Mouse (Mus musculus): ENCODE results near the gene Cmas. TPM values are rescaled to one million over a fixed set of nuclear protein-coding genes. Genes with fewer than 3 reads are reported as not detected.

The Cmas gene
- polyA plus RNA-seq, 1 experiment from 2014 or later, result 110 TPM

- no peak overlapping the region for H3K4me3 ChIP-seq (ENCODE audit: low read depth, low read length)
- H3K9ac ChIP-seq (replicated peaks; ENCODE audit: low read length), result no peak overlapping the region
- 64% methylated on average over 4 of the region's 4 CpGs for WGBS
- H3K36me3 ChIP-seq (replicated peaks; ENCODE audit: control insufficient read depth, insufficient read depth, low read depth, low read length), result no peaks in the 10 kb centered on the region
- no peaks in the 10 kb centered on the region for H3K4me1 ChIP-seq (ENCODE audit: control insufficient read depth, insufficient read depth, low read length)
- H3K9me3 ChIP-seq (replicated peaks; ENCODE audit: control insufficient read depth, low read length), result no peaks in the 10 kb centered on the region
- ATAC-seq (replicated peaks; ENCODE audit: insufficient number of reproducible peaks, low FRiP score, low TSS enrichment, low read depth) (no peak), DNase-seq (ENCODE audit: low spot score) (no peak)
- H3K4me2 ChIP-seq (ENCODE audit: low read depth, low read length), result no peak overlapping the region
- H3K27me3 ChIP-seq (ENCODE audit: control insufficient read depth, insufficient read depth, low read length), result no peaks in the 10 kb centered on the region
- H3K27ac ChIP-seq (replicated peaks; ENCODE audit: low read depth, low read length), result no peak overlapping the region
Measured at GRCm38 (mm10) chr6:142743193-142743592, 13.3 kb upstream of the Cmas start.

DNA sequence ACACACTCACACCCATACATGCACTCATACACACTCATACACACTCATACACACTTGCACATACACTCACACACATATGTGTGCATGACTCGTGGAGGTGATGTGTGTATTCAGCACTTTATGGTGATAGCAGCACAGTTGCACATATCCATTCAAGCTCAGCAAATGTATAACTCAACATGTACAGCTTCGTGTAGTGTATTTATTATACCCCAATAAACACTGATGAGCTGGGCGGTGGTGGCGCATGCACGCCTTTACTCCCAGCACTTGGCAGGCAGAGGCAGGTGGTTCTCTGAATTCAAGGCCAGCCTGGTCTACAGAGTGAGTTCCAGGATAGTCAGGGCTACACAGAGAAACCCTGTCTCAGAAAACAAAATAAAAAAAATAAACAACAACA is 11.0 kb upstream of the Cmas start:
- DNase-seq (ENCODE audit: low spot score) (no peak), ATAC-seq (replicated peaks; ENCODE audit: insufficient number of reproducible peaks, low FRiP score, low TSS enrichment, low read depth) (no peak)
- H3K36me3 ChIP-seq (replicated peaks; ENCODE audit: control insufficient read depth, insufficient read depth, low read depth, low read length), result no peaks in the 10 kb centered on the region
- no peak overlapping the region for H3K9ac ChIP-seq (replicated peaks; ENCODE audit: low read length)
- WGBS, result 93% methylated on average over 5 of the region's 5 CpGs
- no peak overlapping the region for H3K4me2 ChIP-seq (ENCODE audit: low read depth, low read length)
- H3K4me1 ChIP-seq (ENCODE audit: control insufficient read depth, insufficient read depth, low read length), result no peaks in the 10 kb centered on the region
- H3K9me3 ChIP-seq (replicated peaks; ENCODE audit: control insufficient read depth, low read length), result no peaks in the 10 kb centered on the region
- no peaks in the 10 kb centered on the region for H3K27me3 ChIP-seq (ENCODE audit: control insufficient read depth, insufficient read depth, low read length)
- H3K27ac ChIP-seq (replicated peaks; ENCODE audit: low read depth, low read length), result no peak overlapping the region
- no peak overlapping the region for H3K4me3 ChIP-seq (ENCODE audit: low read depth, low read length)

DNA sequence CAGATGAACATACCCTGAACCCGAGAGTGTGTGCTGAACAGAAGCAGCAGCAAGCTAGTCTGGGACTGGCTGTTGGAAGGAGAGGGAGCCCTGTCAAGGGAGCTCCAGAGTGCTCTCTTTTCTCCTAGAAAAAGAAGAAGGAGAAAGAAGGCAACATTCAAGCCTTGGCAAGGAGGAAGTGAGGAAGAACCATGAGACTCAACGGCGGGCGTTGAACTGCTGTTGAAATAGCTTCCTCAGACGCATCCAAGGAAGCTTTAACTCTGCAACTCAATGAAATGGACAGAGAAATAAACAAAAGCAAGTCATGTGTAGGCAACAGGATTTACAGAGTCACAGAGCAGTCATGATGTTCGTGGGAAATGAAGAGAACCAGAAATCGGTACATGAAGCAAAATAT is 9.7 kb upstream of the Cmas start:
- no peaks in the 10 kb centered on the region for H3K9me3 ChIP-seq (replicated peaks; ENCODE audit: control insufficient read depth, low read length)
- H3K27ac ChIP-seq (replicated peaks; ENCODE audit: low read depth, low read length), result no peak overlapping the region
- H3K4me2 ChIP-seq (ENCODE audit: low read depth, low read length), result no peak overlapping the region
- no peaks in the 10 kb centered on the region for H3K36me3 ChIP-seq (replicated peaks; ENCODE audit: control insufficient read depth, insufficient read depth, low read depth, low read length)
- H3K27me3 ChIP-seq (ENCODE audit: control insufficient read depth, insufficient read depth, low read length), result no peaks in the 10 kb centered on the region
- ATAC-seq (replicated peaks; ENCODE audit: insufficient number of reproducible peaks, low FRiP score, low TSS enrichment, low read depth), result no peak
- WGBS, result 78% methylated on average over 7 of the region's 7 CpGs
- no peak overlapping the region for H3K4me3 ChIP-seq (ENCODE audit: low read depth, low read length)
- no peaks in the 10 kb centered on the region for H3K4me1 ChIP-seq (ENCODE audit: control insufficient read depth, insufficient read depth, low read length)
- no peak for DNase-seq (ENCODE audit: low spot score)
- no peak overlapping the region for H3K9ac ChIP-seq (replicated peaks; ENCODE audit: low read length)

DNA sequence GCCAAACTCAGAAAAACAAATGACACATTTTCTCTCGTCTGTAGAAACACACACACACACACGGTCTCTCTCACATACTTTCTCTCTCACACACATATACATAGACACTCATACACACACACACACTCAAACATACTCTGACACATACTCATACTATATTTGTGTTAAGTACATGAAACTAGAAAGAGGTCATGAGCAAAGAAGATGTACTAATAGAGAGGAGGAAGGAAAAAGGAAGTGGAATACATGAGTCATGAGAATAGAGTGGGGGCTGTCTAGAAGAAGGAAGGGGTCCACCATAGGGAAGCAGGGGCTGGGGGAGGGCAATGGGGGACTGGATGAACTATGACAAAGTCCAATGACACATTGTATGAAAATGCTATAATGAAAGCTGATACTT is 9.3 kb upstream of the Cmas start:
- Histone ChIP-seq H3K9ac (replicated peaks; ENCODE audit: low read length) (no peak overlapping the region), H3K4me2 (ENCODE audit: low read depth, low read length) (no peak overlapping the region), H3K4me3 (ENCODE audit: low read depth, low read length) (no peak overlapping the region), H3K27ac (replicated peaks; ENCODE audit: low read depth, low read length) (no peak overlapping the region), H3K36me3 (replicated peaks; ENCODE audit: control insufficient read depth, insufficient read depth, low read depth, low read length) (no peaks in the 10 kb centered on the region), H3K27me3 (ENCODE audit: control insufficient read depth, insufficient read depth, low read length) (no peaks in the 10 kb centered on the region), H3K9me3 (replicated peaks; ENCODE audit: control insufficient read depth, low read length) (no peaks in the 10 kb centered on the region), H3K4me1 (ENCODE audit: control insufficient read depth, insufficient read depth, low read length) (no peaks in the 10 kb centered on the region)
- no peak for DNase-seq (ENCODE audit: low spot score)
- ATAC-seq (replicated peaks; ENCODE audit: insufficient number of reproducible peaks, low FRiP score, low TSS enrichment, low read depth), result no peak
- 86% methylated on average over 2 of the region's 2 CpGs for WGBS

DNA sequence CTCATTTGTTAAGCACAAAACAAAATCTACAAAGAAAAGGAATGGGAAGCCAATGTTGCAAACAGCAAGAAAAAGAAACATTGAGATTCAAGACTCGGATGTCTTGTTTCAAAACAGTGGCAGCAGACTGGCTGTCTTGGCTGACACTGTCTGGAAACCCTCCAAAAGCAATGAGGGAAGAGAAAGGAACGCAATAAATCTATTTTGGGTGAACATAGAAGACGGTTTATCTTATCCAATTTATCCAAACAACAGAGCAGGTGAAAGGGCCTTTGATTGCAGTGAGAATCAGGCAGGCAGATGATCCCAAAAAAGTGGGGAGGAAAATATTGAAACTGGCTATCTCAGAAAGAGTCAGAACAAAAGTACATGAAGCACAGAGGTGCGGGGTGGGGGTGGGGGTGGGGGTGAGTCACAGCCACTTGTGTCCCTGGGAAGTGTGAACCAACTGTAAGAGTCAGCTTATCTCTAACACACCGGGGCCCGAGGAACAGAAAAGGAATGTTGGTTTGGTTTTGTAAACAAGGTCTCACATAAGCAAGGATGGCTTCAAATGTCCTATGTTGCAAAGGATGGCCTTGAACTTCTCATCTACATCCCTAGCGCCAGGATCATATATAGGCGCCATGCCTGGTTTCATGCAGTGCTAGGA is 8.3 kb upstream of the Cmas start:
- no peak for ATAC-seq (replicated peaks; ENCODE audit: insufficient number of reproducible peaks, low FRiP score, low TSS enrichment, low read depth)
- Histone ChIP-seq H3K27ac (replicated peaks; ENCODE audit: low read depth, low read length) (no peak overlapping the region), H3K36me3 (replicated peaks; ENCODE audit: control insufficient read depth, insufficient read depth, low read depth, low read length) (no peaks in the 10 kb centered on the region), H3K4me1 (ENCODE audit: control insufficient read depth, insufficient read depth, low read length) (no peaks in the 10 kb centered on the region), H3K4me3 (ENCODE audit: low read depth, low read length) (no peak overlapping the region), H3K27me3 (ENCODE audit: control insufficient read depth, insufficient read depth, low read length) (no peaks in the 10 kb centered on the region), H3K9ac (replicated peaks; ENCODE audit: low read length) (no peak overlapping the region), H3K4me2 (ENCODE audit: low read depth, low read length) (no peak overlapping the region), H3K9me3 (replicated peaks; ENCODE audit: control insufficient read depth, low read length) (no peaks in the 10 kb centered on the region)
- WGBS, result 82% methylated on average over 8 of the region's 8 CpGs
- no peak for DNase-seq (ENCODE audit: low spot score)

DNA sequence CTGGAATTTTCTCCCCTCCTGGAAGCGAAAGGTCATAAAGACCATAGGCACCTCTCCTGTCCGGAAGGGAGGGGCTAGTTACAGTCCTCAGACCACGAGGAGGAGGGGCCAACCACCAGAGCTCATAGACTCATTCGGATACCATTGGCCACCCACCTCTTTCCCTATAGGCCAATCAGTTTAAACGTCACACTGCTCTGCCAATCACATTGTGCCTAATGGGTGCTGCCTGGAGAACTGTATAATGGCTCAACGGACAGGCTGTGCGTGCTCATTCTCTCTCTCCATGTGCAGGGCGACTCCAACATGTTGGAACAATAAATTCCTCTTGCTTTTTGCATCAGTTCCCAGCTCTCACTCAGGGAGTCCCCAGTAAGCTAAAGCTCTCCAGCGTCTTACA is 5.1 kb upstream of the Cmas start:
- ATAC-seq (replicated peaks; ENCODE audit: insufficient number of reproducible peaks, low FRiP score, low TSS enrichment, low read depth) (no peak), DNase-seq (ENCODE audit: low spot score) (peak; percentile 7)
- no peak overlapping the region for H3K9ac ChIP-seq (replicated peaks; ENCODE audit: low read length)
- no peaks in the 10 kb centered on the region for H3K36me3 ChIP-seq (replicated peaks; ENCODE audit: control insufficient read depth, insufficient read depth, low read depth, low read length)
- H3K27ac ChIP-seq (replicated peaks; ENCODE audit: low read depth, low read length), result no peak overlapping the region
- H3K4me1 ChIP-seq (ENCODE audit: control insufficient read depth, insufficient read depth, low read length), result no peaks in the 10 kb centered on the region
- no peaks in the 10 kb centered on the region for H3K9me3 ChIP-seq (replicated peaks; ENCODE audit: control insufficient read depth, low read length)
- H3K4me3 ChIP-seq (ENCODE audit: low read depth, low read length), result no peak overlapping the region
- H3K4me2 ChIP-seq (ENCODE audit: low read depth, low read length), result no peak overlapping the region
- WGBS, result 49% methylated on average over 9 of the region's 9 CpGs
- no peaks in the 10 kb centered on the region for H3K27me3 ChIP-seq (ENCODE audit: control insufficient read depth, insufficient read depth, low read length)

DNA sequence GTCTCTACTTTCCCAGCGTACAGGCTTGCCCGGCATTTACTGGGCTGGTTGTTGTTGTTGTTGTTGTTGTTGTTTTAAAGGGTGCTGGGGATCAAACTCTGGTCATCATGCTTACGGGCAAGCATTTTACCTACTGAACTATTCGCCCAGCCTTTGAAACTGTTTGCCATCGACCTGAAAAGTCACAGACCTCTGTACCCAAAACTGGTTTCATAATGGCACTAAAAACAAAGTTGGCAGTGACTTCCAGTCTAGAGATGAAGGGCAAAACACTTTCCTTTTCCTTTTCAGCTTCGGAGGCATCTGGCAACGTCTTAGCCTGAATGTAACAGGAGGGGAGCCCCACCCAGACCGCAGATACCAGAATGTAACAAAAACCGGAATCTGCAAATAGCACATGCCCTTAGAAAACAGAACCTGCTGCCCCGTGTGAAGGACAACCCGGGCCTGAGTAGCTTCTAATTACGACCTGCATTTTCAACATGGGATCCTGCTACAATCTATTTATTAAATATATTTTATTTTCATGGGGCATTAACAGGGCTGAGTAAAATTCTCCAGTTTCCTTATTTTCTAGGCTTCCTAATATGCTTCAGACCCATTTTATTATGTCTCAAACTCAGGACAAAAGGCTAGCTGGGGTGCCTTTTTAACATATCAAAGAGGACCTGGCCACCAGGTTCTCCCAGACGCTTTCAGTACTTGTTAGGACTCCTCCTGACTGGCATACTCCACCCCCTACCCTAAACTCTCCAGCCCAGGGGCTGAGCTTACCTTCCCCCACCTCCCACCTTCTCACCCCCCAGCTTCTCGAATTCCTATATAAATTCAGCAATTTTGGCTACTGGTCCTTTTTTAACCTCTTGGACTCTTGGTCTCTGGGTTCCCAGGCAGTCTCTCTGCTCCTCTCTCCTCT is 3.9 kb upstream of the Cmas start:
- no peaks in the 10 kb centered on the region for H3K27me3 ChIP-seq (ENCODE audit: control insufficient read depth, insufficient read depth, low read length)
- no peaks in the 10 kb centered on the region for H3K36me3 ChIP-seq (replicated peaks; ENCODE audit: control insufficient read depth, insufficient read depth, low read depth, low read length)
- no peak overlapping the region for H3K27ac ChIP-seq (replicated peaks; ENCODE audit: low read depth, low read length)
- no peak overlapping the region for H3K9ac ChIP-seq (replicated peaks; ENCODE audit: low read length)
- H3K9me3 ChIP-seq (replicated peaks; ENCODE audit: control insufficient read depth, low read length), result no peaks in the 10 kb centered on the region
- H3K4me2 ChIP-seq (ENCODE audit: low read depth, low read length), result no peak overlapping the region
- no peak for DNase-seq (ENCODE audit: low spot score)
- no peak overlapping the region for H3K4me3 ChIP-seq (ENCODE audit: low read depth, low read length)
- WGBS, result 36% methylated on average over 14 of the region's 14 CpGs
- no peak for ATAC-seq (replicated peaks; ENCODE audit: insufficient number of reproducible peaks, low FRiP score, low TSS enrichment, low read depth)
- H3K4me1 ChIP-seq (ENCODE audit: control insufficient read depth, insufficient read depth, low read length), result no peaks in the 10 kb centered on the region

DNA sequence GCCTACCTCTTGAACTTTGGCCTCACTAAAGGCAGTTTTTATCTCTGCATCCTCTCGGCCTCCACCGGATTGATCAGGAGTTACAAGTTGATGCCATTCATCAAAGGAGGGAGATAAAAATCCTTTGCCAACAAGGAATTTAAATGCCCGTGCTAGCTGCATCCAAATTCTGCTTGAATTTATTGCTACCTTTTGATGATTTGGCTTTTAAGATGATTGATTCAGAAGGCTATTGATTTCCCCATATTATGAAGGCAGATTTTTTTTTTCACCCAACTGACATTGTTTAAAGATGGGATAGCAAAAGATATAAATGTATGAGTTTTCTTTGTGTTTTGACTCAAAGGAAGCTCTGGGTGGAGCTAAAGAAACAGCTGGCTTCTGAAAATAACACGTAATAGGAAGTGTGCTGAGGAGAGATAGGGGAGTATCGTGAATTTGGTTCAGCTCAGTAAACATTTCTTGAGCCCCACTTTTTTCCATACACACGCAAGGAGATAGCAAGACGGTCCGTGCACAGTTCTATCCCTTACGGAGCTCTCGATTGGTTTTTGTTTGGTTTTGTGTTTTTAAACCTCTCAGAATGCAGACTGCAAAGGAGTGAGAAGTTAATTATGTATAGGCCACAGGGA is 964 bp downstream of the Cmas start:
- H3K4me1 ChIP-seq (ENCODE audit: control insufficient read depth, insufficient read depth, low read length), result no peaks in the 10 kb centered on the region
- H3K27ac ChIP-seq (replicated peaks; ENCODE audit: low read depth, low read length), result 0 out of 2 replicates have a peak overlapping the region, but pooled peaks have one; percentile 22
- H3K9me3 ChIP-seq (replicated peaks; ENCODE audit: control insufficient read depth, low read length), result no peaks in the 10 kb centered on the region
- H3K9ac ChIP-seq (replicated peaks; ENCODE audit: low read length), result peak overlapping the region; percentile 91
- H3K27me3 ChIP-seq (ENCODE audit: control insufficient read depth, insufficient read depth, low read length), result no peaks in the 10 kb centered on the region
- DNase-seq (ENCODE audit: low spot score), result peak; percentile 21
- no peaks in the 10 kb centered on the region for H3K36me3 ChIP-seq (replicated peaks; ENCODE audit: control insufficient read depth, insufficient read depth, low read depth, low read length)
- WGBS, result 56% methylated on average over 10 of the region's 10 CpGs
- no peak for ATAC-seq (replicated peaks; ENCODE audit: insufficient number of reproducible peaks, low FRiP score, low TSS enrichment, low read depth)
- H3K4me3 ChIP-seq (ENCODE audit: low read depth, low read length), result peak overlapping the region; percentile 84
- peak overlapping the region; percentile 65 for H3K4me2 ChIP-seq (ENCODE audit: low read depth, low read length)
